Mouse (Mus musculus) hindbrain, postnatal 0 days (tissue): ENCODE results near the gene Slc35c2. TPM values are rescaled to one million over a fixed set of nuclear protein-coding genes. Genes with fewer than 3 reads are reported as not detected.

Experiments
- ATAC-seq: fragments of 200-750 bp; cut with Nextera tagmentation; 2 replicates; pipeline ENCODE4 v1.8.0; 2017; ENCODE audit warnings: mild to moderate bottlenecking, moderate TSS enrichment, moderate library complexity
- DNase-seq: peaks from one replicate; pipeline ENCODE4 v3.0.0-alpha.2; 2015; ENCODE audit warnings: low spot score
- H3K27ac ChIP-seq: fragments of 300-500 bp; sonication (generic); 2 replicates; pipeline ENCODE4 v1.5.1; 2014; ENCODE audit warnings: mild to moderate bottlenecking
- H3K27me3 ChIP-seq: fragments of 300-500 bp; sonication (generic); 2 replicates; pipeline ENCODE4 v1.6.1; 2014; ENCODE audit warnings: low read length, mixed read lengths; ENCODE audit not compliant: insufficient read depth
- H3K36me3 ChIP-seq: fragments of 300-500 bp; sonication (generic); 2 replicates; pipeline ENCODE4 v1.6.1; 2014; ENCODE audit warnings: low read length, mixed read lengths; ENCODE audit not compliant: insufficient read depth
- H3K4me1 ChIP-seq: fragments of 300-500 bp; sonication (generic); 2 replicates; pipeline ENCODE4 v1.6.1; 2014; ENCODE audit warnings: antibody characterized with exemption, low read length, mixed read lengths; ENCODE audit not compliant: insufficient read depth
- H3K4me2 ChIP-seq: fragments of 300-500 bp; sonication (generic); 2 replicates; pipeline ENCODE4 v1.6.1; 2014; ENCODE audit warnings: low read depth, mild to moderate bottlenecking, low read length, moderate library complexity, mixed read lengths
- H3K4me3 ChIP-seq: fragments of 300-500 bp; sonication (generic); 2 replicates; pipeline ENCODE4 v1.5.1; 2014; ENCODE audit warnings: low read length
- H3K9ac ChIP-seq: fragments of 300-500 bp; sonication (generic); replicated peaks from 2 replicates; pipeline ENCODE4 v1.6.1; 2014; ENCODE audit warnings: mild to moderate bottlenecking, low read length, moderate library complexity, mixed read lengths
- H3K9me3 ChIP-seq: fragments of 300-500 bp; sonication (generic); 2 replicates; pipeline ENCODE4 v1.6.1; 2016; ENCODE audit warnings: low read length, mixed read lengths
- CTCF ChIP-seq: IDR thresholded peaks from 2 replicates; pipeline ENCODE4 v1.5.1; 2016; ENCODE audit warnings: antibody characterized with exemption, control low read depth, low read depth
- WGBS: fragments of 180-500 bp; shearing (Covaris S2); extraction: QIAGEN DNeasy Blood & Tissue Kit; methylation state at CpG from one replicate; pipeline ENCODE4 v1.1.7; 2014; 5-methylcytosine and 5-hydroxymethylcytosine counted together
- polyA plus RNA-seq: library from polyadenylated mRNA; unstranded; fragments of >200 nt; fragmentation: Nextera tagmentation; extraction: Ambion mirVana; gene quantifications from 2 replicates; pipeline ENCODE4 v1.2.1, GENCODE M21; 2015
- total RNA-seq: library from RNA; depleted of rRNA; stranded (reverse); fragments of >200 nt; gene quantifications from 2 replicates; pipeline ENCODE4 v1.2.3, GENCODE M21; 2014

The Slc35c2 gene
- total and polyA plus RNA-seq, 2 experiments from 2014 or later: 68.1 to 97.1 TPM

GRCm38 (mm10) chr2:165320531-165321150 lies 33.0 kb upstream of the Slc35c2 start:
- H3K4me1 ChIP-seq: peaks cover 62% of the 10 kb centered on the region
- H3K36me3 ChIP-seq: peaks cover under 1% of the 10 kb centered on the region; the same call in 1 of the 2 replicates
- H3K4me3 ChIP-seq: no peak overlapping the region
- no peaks in the 10 kb centered on the region for H3K27me3 ChIP-seq
- WGBS: 48% methylated on average over 12 of the region's 12 CpGs
- H3K9me3 ChIP-seq: no peaks in the 10 kb centered on the region
- peak overlapping the region; percentile 69 for H3K27ac ChIP-seq
- H3K9ac ChIP-seq: no peak overlapping the region
- H3K4me2 ChIP-seq: peak overlapping the region; percentile 13
- ATAC-seq: no peak
- peak; percentile 37 for DNase-seq
- no peak for TF ChIP-seq CTCF

- Histone ChIP-seq H3K27me3 (no peaks in the 10 kb centered on the region), H3K27ac (peak overlapping the region; percentile 17; the same call in 1 of the 2 replicates), H3K9me3 (no peaks in the 10 kb centered on the region), H3K9ac (no peak overlapping the region), H3K4me2 (no peak overlapping the region), H3K4me1 (peaks cover 52% of the 10 kb centered on the region), H3K4me3 (no peak overlapping the region), H3K36me3 (peaks cover 12% of the 10 kb centered on the region)
- ATAC-seq (no peak), DNase-seq (no peak)
- 69% methylated on average over 4 of the region's 4 CpGs for WGBS
- TF ChIP-seq CTCF: no peak
Observed at GRCm38 (mm10) chr2:165319503-165319902, 31.8 kb upstream of the Slc35c2 start.

- Histone ChIP-seq H3K36me3 (peaks cover 17% of the 10 kb centered on the region), H3K27ac (no peak overlapping the region; the same call in 1 of the 2 replicates), H3K4me3 (no peak overlapping the region), H3K4me1 (peaks cover 46% of the 10 kb centered on the region), H3K27me3 (no peaks in the 10 kb centered on the region), H3K9me3 (no peaks in the 10 kb centered on the region), H3K9ac (no peak overlapping the region), H3K4me2 (no peak overlapping the region)
- no peak for TF ChIP-seq CTCF
- 61% methylated on average over 7 of the region's 7 CpGs for WGBS
- DNase-seq (no peak), ATAC-seq (no peak)
Observed at GRCm38 (mm10) chr2:165318941-165319340, 31.3 kb upstream of the Slc35c2 start.

GRCm38 (mm10) chr2:165317621-165318263 lies 30.1 kb upstream of the Slc35c2 start:
- ATAC-seq (no peak), DNase-seq (no peak)
- Histone ChIP-seq H3K4me1 (peaks cover 43% of the 10 kb centered on the region), H3K9ac (peak overlapping the region; percentile 28; the same call in 1 of the 2 replicates), H3K4me3 (no peak overlapping the region), H3K4me2 (peak overlapping the region; percentile 21; the same call in 1 of the 2 replicates), H3K36me3 (peaks cover 23% of the 10 kb centered on the region), H3K27ac (peak overlapping the region; percentile 83), H3K9me3 (no peaks in the 10 kb centered on the region), H3K27me3 (no peaks in the 10 kb centered on the region)
- no peak for TF ChIP-seq CTCF
- 40% methylated on average over 16 of the region's 16 CpGs for WGBS

GRCm38 (mm10) chr2:165316837-165317473 lies 29.3 kb upstream of the Slc35c2 start:
- Histone ChIP-seq H3K4me2 (peak overlapping the region; percentile 21; the same call in 1 of the 2 replicates), H3K27ac (peak overlapping the region; percentile 83), H3K9ac (peak overlapping the region; percentile 28; the same call in 1 of the 2 replicates), H3K4me3 (no peak overlapping the region), H3K4me1 (peaks cover 38% of the 10 kb centered on the region), H3K36me3 (peaks cover 27% of the 10 kb centered on the region), H3K9me3 (no peaks in the 10 kb centered on the region), H3K27me3 (no peaks in the 10 kb centered on the region)
- TF ChIP-seq CTCF: 0 out of 2 replicates have a peak, but pooled peaks have one; percentile 14
- ATAC-seq (peak; percentile 91), DNase-seq (peak; percentile 91)
- WGBS: 9% methylated on average over 9 of the region's 9 CpGs

GRCm38 (mm10) chr2:165316204-165316603 lies 28.5 kb upstream of the Slc35c2 start:
- H3K36me3 ChIP-seq: peaks cover 27% of the 10 kb centered on the region
- no peaks in the 10 kb centered on the region for H3K9me3 ChIP-seq
- ATAC-seq (no peak), DNase-seq (no peak)
- H3K9ac ChIP-seq: peak overlapping the region; percentile 28
- TF ChIP-seq CTCF: no peak
- no peak overlapping the region for H3K4me3 ChIP-seq
- peaks cover 32% of the 10 kb centered on the region for H3K4me1 ChIP-seq
- H3K27me3 ChIP-seq: no peaks in the 10 kb centered on the region
- peak overlapping the region; percentile 83 for H3K27ac ChIP-seq
- no peak overlapping the region for H3K4me2 ChIP-seq
- 33% methylated on average over 10 of the region's 10 CpGs for WGBS
